Mouse (Mus musculus) liver, embryonic 14.5 days (tissue): ENCODE results near the gene Zfp579. TPM values are rescaled to one million over a fixed set of nuclear protein-coding genes. Genes with fewer than 3 reads are reported as not detected.

Source experiments
- ATAC-seq: fragments of 200-750 bp; cut with Nextera tagmentation; 2 replicates; pipeline ENCODE4 v1.8.0; 2017; ENCODE audit warnings: moderate number of reproducible peaks, mild to moderate bottlenecking, moderate library complexity; ENCODE audit not compliant: insufficient read depth
- DNase-seq, 3 experiments: peaks; one replicate each; pipeline ENCODE4 v3.0.0-alpha.2; 2012 to 2013; ENCODE audit warnings: low read depth in 3 of 3, low spot score in 3 of 3
- H3K27ac ChIP-seq: fragments of 300-500 bp; sonication (generic); 2 replicates; pipeline ENCODE4 v1.5.1; 2014; ENCODE audit warnings: moderate library complexity, mild to moderate bottlenecking, control low read depth, inconsistent platforms
- H3K27me3 ChIP-seq: fragments of 300-500 bp; sonication (generic); 2 replicates; pipeline ENCODE4 v1.6.1; 2014; ENCODE audit warnings: mild to moderate bottlenecking, low read length, moderate library complexity; ENCODE audit not compliant: control insufficient read depth, insufficient read depth
- H3K36me3 ChIP-seq: fragments of 300-500 bp; sonication (generic); replicated peaks from 2 replicates; pipeline ENCODE4 v1.6.1; 2014; ENCODE audit warnings: low read depth; ENCODE audit not compliant: control insufficient read depth, insufficient read depth
- H3K4me1 ChIP-seq, 2 experiments: fragments of 200-500 bp in 1 of 2; fragments of 300-500 bp in 1 of 2; sonication (generic) in 1 of 2; replicated peaks; 2 replicates each; pipeline ENCODE4 v1.6.1; 2012 to 2014; ENCODE audit warnings: antibody characterized with exemption in 1 of 2, inconsistent platforms in 1 of 2, low read length in 1 of 2; ENCODE audit not compliant: control insufficient read depth in 2 of 2, insufficient read depth in 2 of 2
- H3K4me2 ChIP-seq: fragments of 300-500 bp; sonication (generic); 2 replicates; pipeline ENCODE4 v1.6.1; 2014; ENCODE audit warnings: low read depth, mild to moderate bottlenecking, control low read depth, moderate library complexity
- H3K4me3 ChIP-seq, 2 experiments: fragments of 200-500 bp in 1 of 2; fragments of 300-500 bp in 1 of 2; sonication (generic) in 1 of 2; 2 replicates each; pipeline ENCODE4 v1.5.1; 2012 to 2014; ENCODE audit warnings: low read depth in 2 of 2, low read length in 2 of 2, mild to moderate bottlenecking in 2 of 2, control low read depth in 1 of 2, inconsistent platforms in 1 of 2, moderate library complexity in 1 of 2; ENCODE audit not compliant: insufficient read depth in 1 of 2
- H3K9ac ChIP-seq: fragments of 300-500 bp; sonication (generic); replicated peaks from 2 replicates; pipeline ENCODE4 v1.6.1; 2014; ENCODE audit warnings: mild to moderate bottlenecking, control low read depth, moderate library complexity
- H3K9me3 ChIP-seq: fragments of 300-500 bp; sonication (generic); 2 replicates; pipeline ENCODE4 v1.6.1; 2016; ENCODE audit warnings: low read length, mixed read lengths; ENCODE audit not compliant: control insufficient read depth
- CTCF ChIP-seq: IDR thresholded peaks from 2 replicates; pipeline ENCODE4 v1.5.1; 2016; ENCODE audit warnings: antibody characterized with exemption, low read depth, control low read depth
- EP300 ChIP-seq: IDR thresholded peaks from 2 replicates; pipeline ENCODE4 v1.6.1; 2016; ENCODE audit warnings: antibody characterized with exemption, low read depth
- WGBS: fragments of 180-500 bp; shearing (Covaris S2); extraction: QIAGEN DNeasy Blood & Tissue Kit; methylation state at CpG from one replicate; pipeline ENCODE4 v1.1.7; 2014; ENCODE audit not compliant: insufficient replicate concordance; 5-methylcytosine and 5-hydroxymethylcytosine counted together
- polyA plus RNA-seq, 2 experiments: library from polyadenylated mRNA; depleted of rRNA in 1 of 2; stranded (reverse) in 1 of 2; unstranded in 1 of 2; fragments of >200 nt; fragmentation: Nextera tagmentation in 1 of 2; extraction: Ambion mirVana in 1 of 2; gene quantifications; 2 replicates each; pipeline versions ENCODE4 v1.2.1 to v1.2.3; 2012 to 2014

Zfp579 gene
- polyA plus RNA-seq, 2 experiments, result 2.8 to 6.7 TPM

DNA sequence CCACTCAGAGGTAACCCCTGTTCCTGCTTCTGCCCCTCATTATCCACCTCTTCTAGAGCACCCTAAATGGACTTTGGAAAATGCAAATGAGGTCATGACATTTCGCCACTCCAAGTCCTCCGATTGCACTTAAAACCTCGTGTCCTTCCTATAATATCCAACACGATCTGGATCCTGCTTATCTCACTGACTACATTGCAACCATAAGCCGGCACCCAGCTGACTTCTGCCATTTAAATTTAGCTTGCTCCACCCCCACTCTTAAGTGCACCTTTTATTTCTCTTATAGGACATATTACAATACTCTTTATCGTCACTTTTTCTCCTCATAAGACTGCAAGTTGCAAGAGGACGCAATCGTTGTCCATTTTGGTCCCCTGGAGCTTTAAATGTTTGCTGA is 41.5 kb upstream of the Zfp579 start:
- peak overlapping the region; percentile 57 for H3K4me2 ChIP-seq
- 64% methylated on average over 8 of the region's 8 CpGs for WGBS
- peaks cover 9 to 17% of the 10 kb centered on the region in 2 experiments for H3K4me1 ChIP-seq
- TF ChIP-seq CTCF (no peak), EP300 (no peak)
- no peaks in the 10 kb centered on the region for H3K27me3 ChIP-seq
- peak overlapping the region in 1 of 2 experiments; percentile 85; a peak in 1 of 4 replicates for H3K4me3 ChIP-seq
- no peak overlapping the region for H3K9ac ChIP-seq
- DNase-seq, result no peak
- H3K36me3 ChIP-seq, result no peaks in the 10 kb centered on the region
- peak overlapping the region; percentile 84 for H3K27ac ChIP-seq
- ATAC-seq, result no peak
- no peaks in the 10 kb centered on the region for H3K9me3 ChIP-seq

DNA sequence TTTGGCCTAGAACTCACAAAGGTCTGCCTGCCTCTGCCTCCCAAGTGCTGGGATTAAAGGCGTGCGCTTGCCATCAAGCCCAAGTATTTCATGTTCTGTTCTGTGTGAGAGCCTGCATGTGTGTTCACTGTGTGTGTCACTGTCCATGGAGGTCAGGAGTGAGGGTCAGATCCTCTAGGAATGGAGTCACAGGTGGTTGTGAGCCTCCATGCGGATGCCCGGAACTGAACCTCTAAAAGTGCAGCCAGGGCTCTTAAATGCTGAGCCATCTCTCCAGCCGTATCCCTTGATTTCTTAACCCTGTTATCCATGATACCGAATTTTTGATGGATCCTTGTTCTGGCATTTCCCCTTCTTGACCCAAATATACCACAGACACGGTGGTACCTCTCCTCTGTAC is 41.1 kb upstream of the Zfp579 start:
- no peak for TF ChIP-seq CTCF
- no peak for TF ChIP-seq EP300
- Histone ChIP-seq H3K4me1 (peaks cover 9 to 17% of the 10 kb centered on the region in 2 experiments), H3K27me3 (no peaks in the 10 kb centered on the region), H3K4me2 (no peak overlapping the region), H3K4me3 (no peak overlapping the region), H3K27ac (no peak overlapping the region), H3K9me3 (no peaks in the 10 kb centered on the region), H3K9ac (no peak overlapping the region), H3K36me3 (peaks cover 3% of the 10 kb centered on the region)
- DNase-seq (no peak), ATAC-seq (no peak)
- WGBS, result 83% methylated on average over 7 of the region's 7 CpGs

DNA sequence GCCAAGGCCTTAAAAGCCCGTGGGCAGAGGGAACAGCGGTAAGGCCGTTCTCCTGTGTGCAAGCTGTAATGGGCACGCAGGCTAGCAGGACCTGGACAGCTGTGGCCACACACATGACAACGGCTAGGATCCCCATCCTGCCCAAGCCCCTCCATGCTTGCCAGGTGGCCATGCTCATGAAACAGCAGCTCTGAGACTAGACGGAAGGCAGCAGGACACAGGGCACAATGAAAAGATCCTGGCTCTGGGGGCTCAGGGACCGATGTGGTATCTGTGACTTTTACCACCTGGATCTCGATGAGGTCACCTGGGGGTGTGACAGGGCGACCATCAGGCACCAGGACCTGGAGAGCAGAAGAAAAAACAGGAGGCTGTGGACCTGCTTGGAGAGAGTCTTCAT is 40.2 kb upstream of the Zfp579 start:
- Histone ChIP-seq H3K4me2 (no peak overlapping the region), H3K4me3 (no peak overlapping the region), H3K9ac (no peak overlapping the region), H3K4me1 (peaks cover 9 to 17% of the 10 kb centered on the region in 2 experiments), H3K27ac (no peak overlapping the region), H3K36me3 (peaks cover 12% of the 10 kb centered on the region), H3K27me3 (no peaks in the 10 kb centered on the region), H3K9me3 (peaks cover 5% of the 10 kb centered on the region)
- TF ChIP-seq EP300 (no peak), CTCF (no peak)
- DNase-seq (no peak), ATAC-seq (no peak)
- 76% methylated on average over 9 of the region's 9 CpGs for WGBS

- H3K27me3 ChIP-seq, result no peaks in the 10 kb centered on the region
- peaks cover 9 to 17% of the 10 kb centered on the region in 2 experiments for H3K4me1 ChIP-seq
- no peak overlapping the region for H3K9ac ChIP-seq
- no peak overlapping the region for H3K4me2 ChIP-seq
- H3K36me3 ChIP-seq, result peaks cover 17% of the 10 kb centered on the region
- no peak overlapping the region for H3K4me3 ChIP-seq
- ATAC-seq (no peak), DNase-seq (no peak)
- no peak overlapping the region for H3K27ac ChIP-seq
- 91% methylated on average over 17 of the region's 17 CpGs for WGBS
- peaks cover 10% of the 10 kb centered on the region for H3K9me3 ChIP-seq
- TF ChIP-seq CTCF (no peak), EP300 (no peak)
Observed at GRCm38 (mm10) chr7:5035628-5036027, 39.7 kb upstream of the Zfp579 start.

DNA sequence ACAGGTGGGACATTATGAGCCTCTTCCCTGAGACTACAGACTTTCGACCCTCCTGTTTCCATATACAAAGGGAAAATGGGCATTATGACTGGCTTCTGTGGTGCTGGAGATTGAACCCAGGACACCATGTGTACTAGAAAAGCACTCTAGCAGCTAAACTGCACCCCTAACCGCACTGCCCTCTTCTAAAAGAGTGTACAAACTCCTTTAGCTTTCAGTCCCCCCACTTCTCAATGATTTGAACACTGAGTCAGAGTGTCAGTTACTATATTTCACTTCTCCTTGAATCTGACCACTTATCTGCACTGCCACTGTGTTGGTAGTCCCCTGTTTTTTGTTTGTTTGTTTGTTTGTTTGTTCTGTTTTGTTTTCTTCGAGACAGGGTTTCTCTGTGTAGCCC is 37.9 kb upstream of the Zfp579 start, which contains the start of gene 4632433K11Rik:
Gene 4632433K11Rik (plus strand): TSS at position 301 of the 400 bp plus-strand sequence.
- peaks cover 20% of the 10 kb centered on the region for H3K9me3 ChIP-seq
- H3K36me3 ChIP-seq, result peaks cover 32% of the 10 kb centered on the region
- H3K4me2 ChIP-seq, result no peak within 1 kb of the TSS
- H3K27ac ChIP-seq, result no peak within 1 kb of the TSS
- H3K9ac ChIP-seq, result no peak within 1 kb of the TSS
- H3K4me3 ChIP-seq, result no peak within 1 kb of the TSS
- H3K4me1 ChIP-seq, result peaks cover 6 to 11% of the 10 kb centered on the region in 2 experiments
- TF ChIP-seq EP300, result no peak
- no peak for TF ChIP-seq CTCF
- ATAC-seq (no peak), DNase-seq (no peak)
- WGBS, result 64% methylated on average over 3 of the region's 3 CpGs
- H3K27me3 ChIP-seq, result no peaks in the 10 kb centered on the region
